Mouse (Mus musculus) midbrain, embryonic 10.5 days (tissue): ENCODE measurements around the gene Clip3. TPM values are rescaled to one million over a fixed set of nuclear protein-coding genes. Genes with fewer than 3 reads are reported as not detected.
A peak's percentile ranks its signal among the peaks of the same experiment; 100 is the strongest.

Source experiments
- DNase-seq: peaks from one replicate; pipeline ENCODE4 v3.0.0-alpha.2; 2017; ENCODE audit warnings: low spot score
- H3K27ac ChIP-seq: fragments of 300-500 bp; sonication (generic); replicated peaks from 2 replicates; pipeline ENCODE4 v1.5.1; 2016; ENCODE audit warnings: mild to moderate bottlenecking
- H3K27me3 ChIP-seq: fragments of 300-500 bp; sonication (generic); 2 replicates; pipeline ENCODE4 v1.6.1; 2016; ENCODE audit warnings: low read depth, mild to moderate bottlenecking; ENCODE audit not compliant: poor library complexity, severe bottlenecking
- H3K36me3 ChIP-seq: fragments of 300-500 bp; sonication (generic); 2 replicates; pipeline ENCODE4 v1.6.1; 2016; ENCODE audit warnings: mild to moderate bottlenecking, moderate library complexity
- H3K4me1 ChIP-seq: fragments of 300-500 bp; sonication (generic); 2 replicates; pipeline ENCODE4 v1.6.1; 2016
- H3K4me3 ChIP-seq: fragments of 300-500 bp; sonication (generic); 2 replicates; pipeline ENCODE4 v1.5.1; 2016; ENCODE audit warnings: mild to moderate bottlenecking, moderate library complexity
- H3K9me3 ChIP-seq: fragments of 300-500 bp; sonication (generic); replicated peaks from 2 replicates; pipeline ENCODE4 v1.6.1; 2016; ENCODE audit warnings: mild to moderate bottlenecking
- WGBS: fragments of 180-500 bp; shearing (Covaris S2); methylation state at CpG from one replicate; pipeline ENCODE4 v1.1.7; 2016; 5-methylcytosine and 5-hydroxymethylcytosine counted together
- polyA plus RNA-seq: library from polyadenylated mRNA; unstranded; fragments of >200 nt; fragmentation: Nextera tagmentation; extraction: Ambion mirVana; gene quantifications from 2 replicates; pipeline ENCODE4 v1.2.1, GENCODE M21; 2016

Clip3 gene
- polyA plus RNA-seq, 1 experiment from 2014 or later: 54.9 TPM

GRCm38 (mm10) chr7:30306083-30306779 lies 14.7 kb downstream of the Clip3 start:
- H3K4me3 ChIP-seq: no peak overlapping the region
- H3K9me3 ChIP-seq: no peaks in the 10 kb centered on the region
- H3K36me3 ChIP-seq: peaks cover 67% of the 10 kb centered on the region
- H3K27ac ChIP-seq: no peak overlapping the region
- H3K27me3 ChIP-seq: no peaks in the 10 kb centered on the region
- H3K4me1 ChIP-seq: peaks cover 24% of the 10 kb centered on the region
- no peak for DNase-seq
- 91% methylated on average over 16 of the region's 16 CpGs for WGBS

DNA sequence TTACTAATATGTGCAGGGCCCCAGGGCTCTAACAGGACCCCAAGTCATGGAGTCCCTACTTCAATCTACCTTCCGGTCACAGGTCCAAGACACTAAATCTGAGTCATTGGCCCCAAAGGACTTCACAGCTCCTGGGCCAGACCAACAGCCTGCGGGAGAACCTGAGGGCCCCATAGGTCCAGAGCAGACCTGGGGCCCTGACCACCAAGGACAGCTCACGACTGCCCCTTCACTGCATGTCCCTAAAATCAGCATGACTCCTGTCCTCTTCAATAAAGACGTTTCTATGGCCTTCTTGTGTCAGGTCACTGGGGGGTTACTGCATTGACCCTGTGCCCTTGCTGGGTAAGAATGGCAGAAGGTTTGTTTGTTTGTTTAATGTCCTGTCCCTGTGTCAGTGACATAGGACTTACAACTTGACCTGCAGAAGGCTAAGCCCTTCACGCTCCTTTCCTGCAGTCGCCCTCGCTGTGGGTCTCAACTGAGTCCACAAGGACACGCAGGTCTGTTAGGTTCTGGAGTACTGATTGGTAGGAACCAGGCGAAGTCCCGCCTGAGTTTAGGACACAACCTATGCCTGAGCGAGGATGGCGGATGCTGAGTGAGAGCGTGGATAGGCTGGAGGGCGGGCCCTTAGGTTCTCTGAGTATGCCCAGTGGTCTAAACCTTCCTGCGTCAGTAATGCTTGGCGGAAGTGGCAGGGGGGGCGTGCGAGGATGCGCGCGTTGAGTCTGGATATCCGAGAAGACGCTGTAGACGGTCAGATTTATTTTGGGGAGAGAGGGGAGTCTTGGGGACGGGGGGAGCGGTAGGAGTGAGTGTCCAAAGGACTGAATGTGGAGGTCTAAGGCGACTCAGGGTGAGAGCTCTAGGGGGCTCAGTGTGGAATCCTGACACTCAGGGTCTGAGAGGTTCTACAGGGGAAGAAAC lies 16.8 kb downstream of the Clip3 start, which contains the start of gene Alkbh6:
TSS of gene Alkbh6 (plus strand) at position 642 of the 930 bp plus-strand sequence.
- peak; percentile 93 for DNase-seq
- H3K36me3 ChIP-seq: peaks cover 65% of the 10 kb centered on the region
- peak within 1 kb of the TSS; percentile 68 for H3K4me3 ChIP-seq
- H3K27me3 ChIP-seq: no peaks in the 10 kb centered on the region
- H3K27ac ChIP-seq: peak within 1 kb of the TSS; percentile 79
- no peaks in the 10 kb centered on the region for H3K9me3 ChIP-seq
- 4% methylated on average over 27 of the region's 27 CpGs for WGBS
- peaks cover 24% of the 10 kb centered on the region for H3K4me1 ChIP-seq

DNA sequence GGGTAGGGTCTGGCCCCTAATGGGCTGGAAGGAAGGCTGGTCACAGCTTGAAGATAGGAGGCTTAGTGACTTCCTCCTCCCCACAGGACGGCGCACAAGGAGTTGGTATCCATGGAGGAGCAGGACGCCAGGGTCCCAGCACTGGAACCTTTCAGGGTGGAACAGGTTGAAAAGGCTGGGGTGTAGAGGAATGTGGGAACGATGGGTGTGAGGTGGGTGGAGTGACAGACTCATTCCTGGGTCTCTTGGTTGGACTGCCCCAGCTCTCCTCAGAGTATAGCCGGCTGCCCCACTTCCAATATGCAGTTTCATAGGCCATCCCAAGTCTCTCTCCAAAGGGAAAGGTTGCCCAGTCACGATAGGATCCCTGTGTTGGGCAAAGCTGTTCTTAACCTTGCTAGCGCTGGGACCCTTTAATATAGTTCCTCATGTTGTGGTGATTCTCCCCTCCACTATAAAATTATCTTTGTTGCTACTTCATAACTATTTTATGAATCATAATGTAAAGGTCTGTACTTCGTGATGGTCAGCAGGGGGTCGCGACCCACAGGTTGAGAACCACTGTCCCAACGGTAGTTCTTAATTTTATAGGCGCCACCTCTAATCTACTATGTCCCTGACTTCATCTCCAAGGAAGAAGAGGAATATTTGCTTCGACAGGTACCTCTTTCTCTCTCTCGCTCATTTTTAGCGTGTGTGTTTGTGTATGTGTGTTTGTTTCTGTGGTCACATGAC lies 18.0 kb downstream of the Clip3 start:
- H3K27ac ChIP-seq: peak overlapping the region; percentile 62; the same call in 1 of the 2 replicates
- peaks cover 64% of the 10 kb centered on the region for H3K36me3 ChIP-seq
- no peaks in the 10 kb centered on the region for H3K9me3 ChIP-seq
- WGBS: 68% methylated on average over 15 of the region's 15 CpGs
- DNase-seq: no peak
- peak overlapping the region; percentile 68 for H3K4me3 ChIP-seq
- H3K4me1 ChIP-seq: peaks cover 28% of the 10 kb centered on the region
- H3K27me3 ChIP-seq: no peaks in the 10 kb centered on the region

- Histone ChIP-seq H3K4me1 (peaks cover 34% of the 10 kb centered on the region), H3K27me3 (no peaks in the 10 kb centered on the region), H3K4me3 (no peak overlapping the region), H3K9me3 (no peaks in the 10 kb centered on the region), H3K36me3 (peaks cover 61% of the 10 kb centered on the region), H3K27ac (no peak overlapping the region)
- DNase-seq: no peak
- WGBS: 90% methylated on average over 12 of the region's 12 CpGs
These were observed 18.6 kb downstream of the Clip3 start for GRCm38 (mm10) chr7:30310136-30310535.

- peaks cover 41% of the 10 kb centered on the region for H3K36me3 ChIP-seq
- H3K9me3 ChIP-seq: no peaks in the 10 kb centered on the region
- peaks cover 27% of the 10 kb centered on the region for H3K4me1 ChIP-seq
- 47% methylated on average over 27 of the region's 27 CpGs for WGBS
- no peak overlapping the region for H3K4me3 ChIP-seq
- no peak for DNase-seq
- H3K27ac ChIP-seq: no peak overlapping the region
- no peaks in the 10 kb centered on the region for H3K27me3 ChIP-seq
These were observed 22.3 kb downstream of the Clip3 start for GRCm38 (mm10) chr7:30313666-30314320.

- DNase-seq: peak; percentile 21
- Histone ChIP-seq H3K27ac (peak within 1 kb of the TSS; percentile 39), H3K4me3 (peak within 1 kb of the TSS; percentile 45), H3K9me3 (no peaks in the 10 kb centered on the region), H3K36me3 (peaks cover 41% of the 10 kb centered on the region), H3K4me1 (peaks cover 19% of the 10 kb centered on the region), H3K27me3 (no peaks in the 10 kb centered on the region)
- 1% methylated on average over 9 of the region's 9 CpGs for WGBS
These were observed 23.2 kb downstream of the Clip3 start, which contains the start of gene Syne4 for GRCm38 (mm10) chr7:30314721-30315155. Gene Syne4, plus strand, starts transcription at chr7:30314807.

DNA sequence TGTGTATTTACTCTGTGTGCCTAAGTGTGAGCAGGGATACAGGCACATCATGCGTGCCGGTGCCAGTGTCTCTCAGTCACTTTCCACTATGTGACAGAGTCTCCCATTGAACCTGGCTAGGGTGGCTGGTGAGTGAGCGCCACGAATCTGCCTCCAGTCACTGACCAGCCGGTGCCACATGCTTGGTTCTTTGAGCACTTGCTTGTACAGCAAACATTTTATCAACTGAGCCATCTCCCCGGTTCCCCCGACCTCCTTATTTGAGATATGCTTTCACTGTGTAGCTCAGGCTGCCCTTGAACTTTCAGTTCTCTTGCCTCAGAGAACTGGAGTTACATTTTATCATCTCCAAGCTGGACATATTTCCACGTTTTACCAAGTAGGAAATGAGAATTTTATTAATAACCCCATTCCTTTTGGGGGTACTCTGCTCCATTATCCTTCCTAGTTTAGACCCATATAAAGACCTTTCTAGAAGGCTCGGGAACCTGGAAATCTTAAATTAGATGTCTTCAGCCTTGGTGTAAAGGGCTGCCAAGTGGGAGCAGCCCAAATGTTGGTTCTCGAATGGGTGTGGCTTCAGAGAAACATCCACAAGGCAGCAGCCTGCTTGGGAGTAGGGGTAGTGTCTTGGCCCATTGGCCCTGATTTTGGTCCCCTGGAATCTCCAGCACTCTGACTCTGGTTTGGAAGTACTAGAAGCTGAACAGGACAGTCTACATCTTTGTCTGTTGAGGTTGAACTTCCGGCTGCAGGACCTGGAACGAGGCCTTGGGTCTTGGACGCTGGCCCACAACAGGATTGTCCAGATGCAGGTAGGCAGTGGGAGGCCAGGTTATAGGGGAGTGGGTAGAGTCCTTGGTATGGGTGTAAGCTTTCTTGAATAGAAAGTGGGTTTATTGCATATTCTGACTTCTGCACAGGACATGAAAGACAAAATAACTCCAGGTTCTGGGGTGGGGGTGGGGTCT lies 24.3 kb downstream of the Clip3 start:
- Histone ChIP-seq H3K4me1 (peaks cover 14% of the 10 kb centered on the region), H3K27ac (no peak overlapping the region), H3K4me3 (0 out of 2 replicates have a peak overlapping the region, but pooled peaks have one; percentile 45), H3K36me3 (peaks cover 33% of the 10 kb centered on the region), H3K27me3 (no peaks in the 10 kb centered on the region), H3K9me3 (no peaks in the 10 kb centered on the region)
- WGBS: 79% methylated on average over 13 of the region's 13 CpGs
- DNase-seq: no peak

DNA sequence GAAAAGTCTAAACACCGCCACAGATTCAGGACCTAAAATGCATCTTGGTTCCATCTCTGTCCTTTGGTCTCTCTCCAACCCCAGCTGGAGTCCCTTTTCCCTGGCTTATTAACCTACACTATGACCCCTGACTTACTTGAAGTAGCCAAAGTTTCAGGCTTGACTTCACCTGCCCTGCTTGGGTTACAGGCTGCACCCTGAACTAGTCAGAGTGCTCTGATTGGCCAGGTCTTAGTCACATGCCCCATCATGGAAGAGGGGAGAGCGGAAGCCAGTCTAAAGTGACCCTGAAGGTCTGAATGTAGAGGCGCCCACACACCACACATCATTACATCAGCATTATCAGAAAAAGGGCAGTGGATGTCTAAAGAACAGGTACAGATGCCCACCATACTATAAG lies 26.6 kb downstream of the Clip3 start:
- no peak overlapping the region for H3K27ac ChIP-seq
- WGBS: 90% methylated on average over 3 of the region's 3 CpGs
- no peak overlapping the region for H3K4me3 ChIP-seq
- H3K27me3 ChIP-seq: no peaks in the 10 kb centered on the region
- H3K36me3 ChIP-seq: peaks cover 12% of the 10 kb centered on the region
- DNase-seq: no peak
- peaks cover 28% of the 10 kb centered on the region for H3K4me1 ChIP-seq
- no peaks in the 10 kb centered on the region for H3K9me3 ChIP-seq

DNA sequence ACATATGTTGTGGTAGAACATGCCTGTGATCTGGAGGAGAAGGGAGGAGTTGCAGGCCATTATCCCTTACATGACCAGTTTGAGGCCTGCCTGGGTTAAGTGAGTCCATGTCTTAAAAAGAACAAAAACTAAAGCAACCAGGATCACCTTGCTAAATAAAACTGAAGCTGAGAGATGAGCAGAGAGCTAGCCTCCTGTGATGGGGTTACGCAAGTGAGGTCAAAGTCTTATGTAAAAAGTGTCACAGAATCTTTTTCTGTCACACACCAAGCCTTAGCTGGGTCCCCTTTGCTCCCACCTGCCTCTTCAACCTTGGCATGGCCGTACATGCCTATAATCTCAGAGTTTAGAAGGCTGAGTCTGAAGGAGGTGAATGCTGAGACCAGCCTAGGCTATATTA lies 29.4 kb downstream of the Clip3 start:
- peaks cover 3% of the 10 kb centered on the region; the same call in 1 of the 2 replicates for H3K36me3 ChIP-seq
- no peak for DNase-seq
- no peaks in the 10 kb centered on the region for H3K9me3 ChIP-seq
- H3K27ac ChIP-seq: no peak overlapping the region
- peak overlapping the region; percentile 77 for H3K4me3 ChIP-seq
- H3K4me1 ChIP-seq: peaks cover 18% of the 10 kb centered on the region
- 84% methylated on average over 2 of the region's 2 CpGs for WGBS
- H3K27me3 ChIP-seq: no peaks in the 10 kb centered on the region

GRCm38 (mm10) chr7:30321539-30322284 lies 30.2 kb downstream of the Clip3 start, which contains the start of gene E130208F15Rik:
Gene E130208F15Rik, plus strand, starts transcription at chr7:30321740.
- Histone ChIP-seq H3K27ac (peak within 1 kb of the TSS; percentile 88), H3K4me1 (peaks cover 18% of the 10 kb centered on the region), H3K36me3 (peaks cover 2% of the 10 kb centered on the region; the same call in 1 of the 2 replicates), H3K9me3 (no peaks in the 10 kb centered on the region), H3K27me3 (no peaks in the 10 kb centered on the region), H3K4me3 (peak within 1 kb of the TSS; percentile 77)
- under 1% methylated on average over 63 of the region's 63 CpGs for WGBS
- peak; percentile 52 for DNase-seq
